Mouse (Mus musculus): ENCODE measurements around the gene Lipn.

DNA sequence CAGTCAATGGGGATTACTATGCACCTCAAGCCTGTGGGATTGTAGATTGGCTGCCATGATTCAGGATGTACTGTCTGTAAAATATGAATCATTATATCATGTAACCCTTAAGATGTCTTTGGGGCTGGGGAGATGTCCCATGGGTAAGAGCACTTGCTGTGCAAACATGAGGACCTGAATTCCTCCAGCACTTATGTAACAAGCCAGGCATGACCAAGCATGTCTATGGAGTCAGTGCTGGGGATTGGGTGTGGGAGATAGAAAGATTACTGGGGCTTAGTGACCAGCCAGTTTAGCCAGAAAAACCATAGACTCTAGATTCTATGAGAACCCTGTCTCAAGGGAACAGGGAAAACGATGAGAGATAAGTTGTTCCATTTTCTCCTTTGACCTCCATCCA is 51.9 kb downstream of the Lipn start:
- TF ChIP-seq TAL1 (IDR thresholded peaks at IDR 0.05; ENCODE audit: low read length): no peak
- TF ChIP-seq GATA1 (IDR thresholded peaks at IDR 0.05; ENCODE audit: low read length): no peak

Measured in erythroblast, embryonic 14.5 days (primary cell).